Comparison of ENCODE assay signal across 12 mouse cellular contexts in the genomic region with DNA sequence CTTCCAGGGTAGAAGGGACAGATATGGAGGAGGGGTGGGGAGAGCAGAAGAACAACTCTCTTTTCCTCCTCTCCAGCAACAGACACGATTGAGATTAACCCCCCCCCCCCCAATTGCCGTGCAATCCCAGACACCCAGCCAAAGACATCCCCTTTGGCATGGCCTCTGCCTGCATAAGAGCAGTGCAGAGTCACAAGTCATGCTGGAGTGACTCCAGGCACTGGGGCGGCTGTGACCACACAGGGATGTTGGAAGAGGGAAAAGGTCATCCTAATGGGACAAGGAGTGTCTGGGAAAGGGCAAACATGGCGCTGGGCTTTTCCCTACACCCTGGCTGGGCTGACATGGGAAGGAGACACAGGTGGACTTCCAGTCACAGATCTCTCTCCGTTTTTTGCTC. TPM values are rescaled to one million over a fixed set of nuclear protein-coding genes. Genes with fewer than 3 reads are reported as not detected.
DNase-seq lines count a peak whose midpoint lies in the region; ATAC-seq and TF ChIP-seq lines count a peak whose summit lies in the region.
"Had no signal": no experiment of that assay in that cellular context is flagged by ENCODE, and none has a peak within 500 bp of the region (broad histone marks: within the 10 kb centered on the region; RNA-seq: fewer than 3 reads in every experiment).

No protein-coding gene starts in this region.

- H3K9me3 ChIP-seq in heart, embryonic 11.5 days (replicated peaks; ENCODE audit: control insufficient read depth, low read length): no peaks in the 10 kb centered on the region; the same call in 1 of the 2 replicates
- no peaks in the 10 kb centered on the region for H3K9me3 ChIP-seq in midbrain, postnatal 0 days (ENCODE audit: low read length)

- WGBS in heart, embryonic 11.5 days (ENCODE audit: insufficient replicate concordance): 73% methylated on average over 5 of the region's 5 CpGs
- WGBS in midbrain, postnatal 0 days: 77% methylated on average over 5 of the region's 5 CpGs

- no peak overlapping the region for H3K9ac ChIP-seq in heart, embryonic 11.5 days (ENCODE audit: low read depth, low read length)
- H3K9ac ChIP-seq in midbrain, postnatal 0 days (replicated peaks; ENCODE audit: low read length, poor library complexity, severe bottlenecking): no peak overlapping the region
- H3K9ac ChIP-seq: lung, embryonic 14.5 days had no signal

- no peak for TF ChIP-seq CTCF in gastrocnemius, adult 2 months (IDR thresholded peaks at IDR 0.05)
- no peak for TF ChIP-seq CTCF in midbrain, postnatal 0 days (IDR thresholded peaks at IDR 0.05)

- H3K27me3 ChIP-seq in heart, embryonic 11.5 days (ENCODE audit: control insufficient read depth, insufficient read depth, low read length): no peaks in the 10 kb centered on the region
- H3K27me3 ChIP-seq in midbrain, postnatal 0 days (ENCODE audit: insufficient read depth, low read length): no peaks in the 10 kb centered on the region

- H3K36me3 ChIP-seq in heart, embryonic 11.5 days (ENCODE audit: control insufficient read depth, insufficient read depth, low read length): no peaks in the 10 kb centered on the region
- H3K36me3 ChIP-seq in midbrain, postnatal 0 days (ENCODE audit: insufficient read depth, low read length): no peaks in the 10 kb centered on the region

- H3K4me3 ChIP-seq in heart, embryonic 11.5 days (ENCODE audit: low read depth, low read length): no peak overlapping the region
- no peak overlapping the region for H3K4me3 ChIP-seq in gastrocnemius, adult 2 months
- no peak overlapping the region for H3K4me3 ChIP-seq in midbrain, postnatal 0 days (ENCODE audit: low read depth, low read length)
- H3K4me3 ChIP-seq: left cerebral cortex, adult 2 months; myocyte had no signal

- no peak overlapping the region for H3K4me2 ChIP-seq in heart, embryonic 11.5 days
- no peak overlapping the region for H3K4me2 ChIP-seq in midbrain, postnatal 0 days (ENCODE audit: low read depth, low read length, poor library complexity, severe bottlenecking)
- H3K4me2 ChIP-seq: lung, embryonic 14.5 days had no signal

- no peak for ATAC-seq in heart, embryonic 11.5 days (replicated peaks; ENCODE audit: insufficient number of reproducible peaks, low FRiP score, low TSS enrichment)
- ATAC-seq in midbrain, postnatal 0 days (ENCODE audit: low FRiP score): no peak

- DNase-seq in heart, adult 11 months: peak; percentile 99
- peak; percentile 88 for DNase-seq in 3134 (ENCODE audit: extremely low read depth, insufficient read length, low spot score)
- peak; percentile 86 for DNase-seq in gastrocnemius, adult 2 months
- peak; percentile 79 for DNase-seq in kidney, adult 8-10 months
- no peak for DNase-seq in midbrain, postnatal 0 days (ENCODE audit: low spot score)
- no peak for DNase-seq in retina, embryonic 14.5 days (ENCODE audit: low spot score)
- DNase-seq in spleen, postnatal 4 days (ENCODE audit: low spot score in 2 of 2): no peak
- DNase-seq: right cerebral cortex, adult 18-20 months had no signal

- no peak overlapping the region for H3K27ac ChIP-seq in heart, embryonic 11.5 days (ENCODE audit: low read depth, low read length)
- H3K27ac ChIP-seq in gastrocnemius, adult 2 months: peak overlapping the region; percentile 75
- no peak overlapping the region for H3K27ac ChIP-seq in midbrain, postnatal 0 days (ENCODE audit: low read depth, low read length)
- H3K27ac ChIP-seq: left cerebral cortex, adult 2 months had no signal

- intact Hi-C loops in gastrocnemius, adult 2 months (cut with DNase I): no loop called here

- peaks cover 3% of the 10 kb centered on the region for H3K4me1 ChIP-seq in heart, embryonic 11.5 days (ENCODE audit: control insufficient read depth, insufficient read depth, low read length)
- no peaks in the 10 kb centered on the region; the same call in 1 of the 2 replicates for H3K4me1 ChIP-seq in midbrain, postnatal 0 days (ENCODE audit: insufficient read depth, low read length)

RNA-seq across cellular contexts. Expression of a gene that starts 24.0 kb away (rescaled TPM):
- 17.4 and 18.5 TPM in 2 replicates for polyA plus RNA-seq in heart, embryonic 11.5 days (2014; fragmentation: Nextera tagmentation; extraction: Ambion mirVana)
- total RNA-seq in gastrocnemius, adult 2 months (2021): 1 to 10 TPM; 4.2 to 5.6 TPM
- 38.0 and 51.1 TPM in 2 replicates for total RNA-seq in midbrain, postnatal 0 days (2014; rRNA removed)
- 23.6 and 31.4 TPM in 2 replicates for polyA plus RNA-seq in midbrain, postnatal 0 days (2015; fragmentation: Nextera tagmentation; extraction: Ambion mirVana)

RNA-seq across cellular contexts. Expression of a gene that starts 41.8 kb away (rescaled TPM):
- 2.5 TPM in 1 of 2 replicates, not detected in the other for polyA plus RNA-seq in heart, embryonic 11.5 days (2014; fragmentation: Nextera tagmentation; extraction: Ambion mirVana)
- 1 to 10 TPM; 2.8 to 5.1 TPM for total RNA-seq in gastrocnemius, adult 2 months (2021)
- not detected in 2 replicates for total RNA-seq in midbrain, postnatal 0 days (2014; rRNA removed)
- polyA plus RNA-seq in midbrain, postnatal 0 days (2015; fragmentation: Nextera tagmentation; extraction: Ambion mirVana): 2.1 and 3.1 TPM in 2 replicates

Comparison
In these comparisons a context has a peak if more than half of its experiments do, and no peak if none do; other contexts are left out.
1. DNase-seq: peak in heart, adult 11 months (single experiment), 3134 (single experiment), gastrocnemius, adult 2 months (single experiment) and kidney, adult 8-10 months (2 of 2); none in midbrain, postnatal 0 days (single experiment), retina, embryonic 14.5 days (single experiment) and spleen, postnatal 4 days (0 of 2).